Mouse (Mus musculus) R1 (cell line): ENCODE measurements at regions not wholly inside any gene's neighbourhood (a gene's known extent, or its start where the extent isn't known, plus 50 kb on each side); places are given as distances from the start of the nearest gene placed in this dataset.

Source experiments
- DNase-seq: peaks from one replicate; pipeline ENCODE4 v3.0.0-alpha.2; 2018; ENCODE audit warnings: low read depth, low spot score

DNA sequence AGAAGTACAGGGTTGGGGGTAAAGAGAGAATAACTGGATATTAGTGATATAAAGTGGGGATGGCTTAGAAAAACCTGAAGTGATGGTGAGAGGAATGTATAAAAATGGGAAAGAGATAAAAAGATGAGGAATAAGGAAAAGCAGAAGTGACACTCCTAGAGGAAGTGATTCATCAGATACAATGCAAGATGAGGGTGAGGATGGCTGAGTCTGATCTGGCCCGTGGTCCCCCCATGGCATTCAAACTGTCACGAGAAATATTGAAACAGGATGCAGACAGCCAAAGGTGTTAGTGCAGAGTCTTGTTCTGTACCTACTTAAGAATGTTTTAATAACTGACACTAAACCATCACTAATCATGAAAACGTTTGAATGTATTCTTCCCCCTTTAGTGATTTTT is 56.2 kb upstream of the Kitl start:
- DNase-seq = no peak

- no peak for DNase-seq
Measured at GRCm38 (mm10) chr10:99952486-99952885, 62.9 kb upstream of the Kitl start.

DNA sequence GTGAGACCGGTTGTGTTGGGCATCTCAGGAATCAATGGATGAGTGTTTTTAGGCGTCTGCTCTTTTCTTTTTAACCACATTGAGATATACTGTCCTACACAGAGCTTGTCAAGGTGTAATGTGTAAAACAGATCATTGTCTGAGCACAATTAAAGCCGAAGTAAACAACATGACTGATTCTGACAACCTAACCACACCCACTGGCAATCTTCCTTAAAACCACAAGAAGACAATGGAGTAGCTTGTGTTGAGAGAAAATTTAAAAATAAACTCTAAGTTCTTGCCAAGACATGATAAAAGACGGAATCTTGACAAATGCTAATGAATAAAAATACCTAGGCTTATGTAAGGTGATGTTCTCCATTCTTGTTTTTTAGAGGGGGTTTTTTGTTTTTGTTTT is 63.7 kb upstream of the Kitl start:
- DNase-seq = no peak

- DNase-seq = no peak
Measured at GRCm38 (mm10) chr10:99951316-99951715, 64.1 kb upstream of the Kitl start.

DNA sequence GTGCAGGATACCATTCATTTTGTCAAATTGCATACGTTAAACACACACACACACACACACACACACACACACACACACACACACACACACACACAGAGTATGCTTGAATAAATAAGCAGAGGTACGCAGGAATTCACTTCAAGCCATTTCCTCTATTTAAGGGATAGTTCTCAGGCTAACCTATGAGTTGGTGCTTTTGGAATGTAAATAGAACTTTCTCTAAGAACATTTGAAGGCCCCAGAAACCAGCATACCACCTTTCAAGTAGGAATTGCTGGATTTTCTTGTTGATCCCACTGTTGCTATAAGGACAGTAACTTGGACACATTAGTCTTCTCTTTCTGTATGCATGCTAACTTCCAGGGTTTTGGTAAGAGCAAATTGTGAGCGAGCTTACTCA is 66.7 kb upstream of the Kitl start:
- DNase-seq = no peak

DNA sequence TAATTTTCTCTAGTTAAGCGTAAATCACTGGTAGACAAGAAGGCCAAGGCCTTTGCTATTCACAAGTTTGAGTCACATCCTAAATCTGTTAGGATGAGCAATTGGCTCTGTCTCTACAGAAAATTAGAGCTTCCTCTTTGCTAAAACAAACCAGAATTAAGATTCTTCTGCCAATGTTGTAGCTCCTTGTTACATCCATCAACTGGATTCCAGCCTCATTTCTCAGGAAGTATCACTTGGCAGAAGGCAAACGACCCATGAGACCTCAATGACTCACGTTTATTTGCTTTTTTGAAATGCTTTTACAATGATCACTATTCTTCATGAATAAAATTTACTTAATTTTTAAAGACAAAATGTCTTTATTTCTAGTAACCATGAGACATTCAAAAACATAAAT is 70.0 kb upstream of the Kitl start:
- DNase-seq = no peak

DNA sequence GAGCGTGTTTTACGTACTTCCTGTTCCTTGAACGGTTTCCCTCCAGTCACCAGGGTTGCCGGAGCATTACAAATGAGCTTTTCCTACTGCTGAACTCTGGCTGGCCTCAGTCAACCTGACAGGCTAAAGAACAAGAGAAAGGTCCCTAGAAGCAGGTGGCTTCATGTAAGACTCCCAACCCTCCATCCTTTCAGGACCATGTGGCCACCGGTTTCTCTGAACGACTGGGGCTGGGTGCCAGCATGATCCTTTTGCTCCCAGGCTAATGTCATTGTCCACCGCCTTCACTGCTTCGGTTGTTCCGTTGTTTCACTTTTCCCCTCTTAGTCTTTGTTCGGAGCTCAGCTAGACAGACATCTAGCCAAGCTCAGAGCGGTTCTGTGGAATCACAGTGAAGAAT is 73.8 kb upstream of the Kitl start:
- no peak for DNase-seq

GRCm38 (mm10) chr10:99938901-99939300 is 76.5 kb upstream of the Kitl start:
- no peak for DNase-seq

DNA sequence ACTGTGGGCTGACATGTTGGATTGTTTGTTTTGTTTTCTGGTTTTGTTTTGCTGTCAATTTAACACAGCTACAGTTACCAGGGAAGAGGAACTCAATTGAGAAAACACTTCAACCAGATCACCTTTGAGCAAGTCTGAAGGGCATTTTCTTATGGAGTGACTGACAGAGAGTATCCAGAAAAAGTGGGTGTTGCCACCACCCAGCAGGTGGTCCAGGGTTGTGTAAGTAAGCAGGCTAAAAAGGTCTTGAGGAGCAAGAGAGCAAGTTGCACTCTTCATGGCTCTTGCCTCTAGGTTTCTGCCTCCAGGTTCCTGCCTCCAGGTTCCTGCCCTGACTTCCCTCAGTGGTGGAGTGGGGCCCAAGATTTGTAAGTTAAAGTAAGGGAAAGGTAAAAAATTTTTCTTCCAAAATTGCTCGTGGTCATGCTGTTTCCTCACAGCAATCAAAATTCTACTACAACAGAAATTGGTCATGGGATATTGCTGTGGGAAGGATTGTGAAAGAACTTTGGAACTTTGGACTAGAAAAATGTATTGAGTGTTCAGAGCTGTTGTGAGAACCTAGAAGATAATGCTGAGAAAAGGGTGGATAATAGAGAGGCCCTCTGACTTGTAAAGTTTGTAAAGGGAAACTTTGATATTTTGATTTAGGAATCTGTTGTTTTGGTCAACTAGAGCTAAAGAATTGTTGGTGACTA is 77.4 kb upstream of the Kitl start:
- DNase-seq = peak; percentile 49

- DNase-seq = no peak
Measured at GRCm38 (mm10) chr10:99929191-99929590, 86.2 kb upstream of the Kitl start.

DNA sequence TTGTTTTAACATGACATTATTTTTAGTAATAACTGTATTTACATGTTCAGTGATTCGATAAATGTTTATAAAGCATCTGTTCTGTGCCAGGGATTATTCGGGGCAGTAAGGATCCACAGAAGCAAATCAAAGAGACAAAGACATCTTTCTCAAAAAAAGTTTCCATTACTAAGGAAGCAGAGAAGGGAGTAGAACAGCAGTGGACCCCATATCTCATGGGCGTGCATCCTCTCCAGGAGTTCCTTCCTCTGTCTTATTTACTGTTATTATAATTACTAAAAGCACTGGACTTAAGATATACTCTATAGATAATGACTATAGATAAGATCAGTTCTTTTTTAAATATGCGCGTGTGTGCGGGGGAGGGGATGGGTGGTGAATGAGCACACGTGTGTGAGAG is 87.5 kb upstream of the Kitl start:
- DNase-seq = no peak

DNA sequence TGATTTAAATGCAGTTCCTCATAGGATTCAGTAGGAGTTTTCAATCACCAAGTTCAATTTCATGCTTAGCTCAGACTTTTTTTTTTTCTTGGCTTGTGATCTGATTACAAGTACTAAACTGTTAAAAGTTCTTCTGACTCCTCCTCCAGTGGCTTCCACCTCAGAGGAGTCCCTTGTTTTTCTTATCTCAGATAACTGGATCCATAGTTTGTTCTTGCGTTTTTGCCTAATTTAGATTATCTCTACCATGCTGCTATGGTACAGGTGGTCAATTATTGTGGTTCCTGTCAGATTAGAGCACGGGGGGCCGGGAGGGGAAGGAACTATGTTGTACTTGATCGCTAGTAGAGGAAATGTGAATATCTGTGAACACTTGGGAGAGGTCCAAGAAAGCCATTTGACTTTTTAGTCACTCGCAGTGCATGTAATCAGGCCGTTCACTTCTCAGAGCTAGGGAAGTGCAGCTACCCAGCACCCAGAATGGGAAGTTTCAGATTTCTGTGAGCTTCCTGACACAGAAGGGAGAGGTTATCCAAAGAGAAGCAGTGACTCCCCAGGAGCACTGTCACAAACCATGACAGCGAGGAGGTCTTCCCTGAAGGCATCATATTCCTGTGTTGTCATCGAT is 89.0 kb upstream of the Kitl start:
- DNase-seq = no peak

GRCm38 (mm10) chr10:99924541-99924940 is 90.9 kb upstream of the Kitl start:
- DNase-seq = no peak

GRCm38 (mm10) chr10:99919925-99920324 is 95.5 kb upstream of the Kitl start:
- no peak for DNase-seq

DNA sequence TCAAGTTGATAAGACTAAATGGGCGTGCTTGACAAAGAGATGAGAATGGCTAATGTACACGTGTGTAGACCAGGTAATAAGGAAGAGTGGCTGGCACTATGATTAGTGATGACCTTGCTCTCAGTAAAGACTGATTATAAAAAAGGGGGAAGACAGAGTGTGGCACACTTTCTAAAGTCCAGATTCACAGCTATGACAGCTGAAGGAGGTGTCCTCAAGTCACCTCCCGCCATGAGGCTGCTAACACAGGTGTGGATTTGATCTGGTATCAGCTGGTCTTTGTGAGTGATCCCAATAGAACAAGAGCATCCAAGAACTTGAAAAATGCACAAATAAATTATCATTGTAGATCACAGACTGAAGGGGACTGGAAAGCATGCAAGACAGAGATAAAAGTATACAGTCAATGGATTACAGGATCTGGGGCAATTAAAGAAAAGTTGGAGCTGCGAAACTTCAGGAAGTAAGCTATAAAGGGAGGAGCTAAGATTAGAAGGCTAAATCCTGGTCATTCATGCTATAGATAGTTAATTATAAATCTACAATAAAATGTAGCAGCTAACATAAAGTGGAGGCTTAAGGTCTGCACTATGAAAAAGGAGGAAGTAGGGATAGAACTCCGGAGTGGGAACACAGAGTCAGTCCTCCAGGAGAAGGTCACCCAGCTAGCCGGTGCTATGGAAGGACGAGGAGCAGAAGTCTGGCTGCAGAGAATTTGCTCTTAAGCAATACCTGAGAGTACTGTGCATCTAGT is 96.7 kb upstream of the Kitl start:
- no peak for DNase-seq

GRCm38 (mm10) chr10:99913846-99914187 is 101.6 kb upstream of the Kitl start:
- DNase-seq = no peak

DNA sequence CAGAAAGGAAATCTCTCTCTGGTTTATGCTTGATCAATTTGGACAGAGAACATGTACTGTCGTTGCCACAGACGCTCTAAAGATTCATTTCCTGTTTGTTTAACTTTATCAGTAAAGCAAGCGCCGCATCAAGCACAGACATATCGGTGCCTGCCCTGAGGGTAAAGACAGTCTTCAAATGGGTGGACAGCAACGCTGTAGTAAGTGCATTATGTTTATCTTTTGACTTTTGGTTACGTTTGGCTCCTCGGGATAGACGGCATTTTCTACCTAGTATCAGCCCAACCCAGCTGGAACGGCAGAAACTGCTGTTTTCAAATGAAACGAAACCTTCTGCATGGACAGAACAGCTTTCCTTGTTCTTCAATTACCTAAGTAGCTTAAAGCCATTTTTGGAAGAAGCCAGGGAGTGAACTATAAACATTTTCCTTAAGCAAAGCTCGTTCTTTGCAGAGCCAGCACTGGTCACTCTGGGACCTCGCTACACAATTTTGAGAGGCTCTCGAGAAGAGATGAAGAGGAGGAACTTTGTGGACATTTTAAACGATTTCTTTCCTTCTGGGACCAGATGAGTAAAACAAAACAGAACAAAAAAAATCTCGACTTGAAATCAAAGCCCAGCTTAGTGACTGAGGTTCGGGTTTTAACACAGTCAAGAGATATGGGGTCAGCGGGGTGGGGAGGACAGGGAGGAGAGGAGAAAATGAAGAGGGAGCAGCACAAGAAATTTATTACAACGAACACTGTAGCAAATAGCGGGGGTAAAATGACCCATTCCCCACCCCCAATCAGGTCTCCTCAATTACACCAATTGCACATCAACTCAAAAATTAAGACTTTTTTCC is 102.2 kb upstream of the Kitl start:
- no peak for DNase-seq

- no peak for DNase-seq
Measured at GRCm38 (mm10) chr10:99910011-99910723, 105.3 kb upstream of the Kitl start.

GRCm38 (mm10) chr10:99908044-99908443 is 107.4 kb upstream of the Kitl start:
- no peak for DNase-seq

DNA sequence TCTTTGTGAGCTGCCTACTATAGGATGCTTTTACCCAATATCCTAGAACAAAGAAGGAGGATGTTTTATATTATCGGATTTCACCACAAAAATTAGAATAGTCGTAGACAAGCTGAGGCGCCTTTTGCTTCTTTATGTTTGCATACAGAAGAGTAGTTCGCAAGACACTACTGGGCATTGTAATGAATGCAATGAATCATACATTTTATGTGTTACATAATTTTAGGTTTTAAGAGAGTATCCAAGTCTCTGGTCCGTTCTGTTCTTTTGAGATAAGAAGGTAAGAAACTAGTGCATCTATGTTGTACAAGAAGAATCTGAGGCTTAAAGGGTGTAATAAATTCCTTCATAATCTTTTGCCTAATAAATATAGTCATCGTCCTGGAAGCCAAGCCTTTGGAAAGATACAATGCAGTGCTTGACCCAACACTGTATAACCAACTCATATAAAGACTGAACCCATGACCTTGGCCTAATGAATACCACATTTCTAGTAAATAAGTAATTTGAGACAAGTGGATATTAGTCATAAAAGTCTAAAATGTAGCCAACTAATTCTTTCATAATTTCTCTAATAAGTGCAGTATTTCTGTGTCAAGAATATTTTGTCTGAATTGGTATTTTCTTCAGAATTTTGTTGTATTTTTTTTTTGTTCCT is 108.5 kb upstream of the Kitl start:
- no peak for DNase-seq
